Mouse (Mus musculus): ENCODE results near the gene Tex22. TPM values are rescaled to one million over a fixed set of nuclear protein-coding genes. Genes with fewer than 3 reads are reported as not detected.
A peak's percentile ranks its signal among the peaks of the same experiment; 100 is the strongest.

Gene Tex22
- polyA plus RNA-seq, 1 experiment from 2014 or later, result not detected

GRCm38 (mm10) chr12:113061606-113062005 lies 12.7 kb upstream of the Tex22 start:
- H3K36me3 ChIP-seq, result peaks cover 56% of the 10 kb centered on the region
- no peak overlapping the region for H3K27ac ChIP-seq
- no peak for ATAC-seq (replicated peaks; ENCODE audit: insufficient number of reproducible peaks, insufficient read depth, low FRiP score, low read depth)
- H3K27me3 ChIP-seq, result no peaks in the 10 kb centered on the region
- WGBS, result 75% methylated on average over 9 of the region's 9 CpGs
- H3K4me2 ChIP-seq, result no peak overlapping the region
- H3K4me3 ChIP-seq, result no peak overlapping the region
- no peak overlapping the region for H3K9ac ChIP-seq
- no peaks in the 10 kb centered on the region for H3K4me1 ChIP-seq (replicated peaks)
- H3K9me3 ChIP-seq (replicated peaks), result no peaks in the 10 kb centered on the region

- no peak overlapping the region for H3K4me2 ChIP-seq
- H3K9ac ChIP-seq, result no peak overlapping the region
- peaks cover 52% of the 10 kb centered on the region for H3K36me3 ChIP-seq
- no peaks in the 10 kb centered on the region for H3K27me3 ChIP-seq
- no peak overlapping the region for H3K27ac ChIP-seq
- no peak for ATAC-seq (replicated peaks; ENCODE audit: insufficient number of reproducible peaks, insufficient read depth, low FRiP score, low read depth)
- H3K9me3 ChIP-seq (replicated peaks), result no peaks in the 10 kb centered on the region
- H3K4me3 ChIP-seq, result no peak overlapping the region
- WGBS, result 77% methylated on average over 10 of the region's 10 CpGs
- H3K4me1 ChIP-seq (replicated peaks), result no peaks in the 10 kb centered on the region
These were observed 12.1 kb upstream of the Tex22 start for GRCm38 (mm10) chr12:113062201-113062600.

GRCm38 (mm10) chr12:113063700-113064099 lies 10.6 kb upstream of the Tex22 start:
- WGBS, result 91% methylated on average over 7 of the region's 7 CpGs
- no peak overlapping the region for H3K4me3 ChIP-seq
- no peaks in the 10 kb centered on the region for H3K4me1 ChIP-seq (replicated peaks)
- no peaks in the 10 kb centered on the region for H3K9me3 ChIP-seq (replicated peaks)
- no peaks in the 10 kb centered on the region for H3K27me3 ChIP-seq
- no peak overlapping the region for H3K9ac ChIP-seq
- peaks cover 38% of the 10 kb centered on the region for H3K36me3 ChIP-seq
- H3K27ac ChIP-seq, result no peak overlapping the region
- no peak overlapping the region for H3K4me2 ChIP-seq
- ATAC-seq (replicated peaks; ENCODE audit: insufficient number of reproducible peaks, insufficient read depth, low FRiP score, low read depth), result no peak

- 85% methylated on average over 7 of the region's 7 CpGs for WGBS
- H3K4me1 ChIP-seq (replicated peaks), result no peaks in the 10 kb centered on the region
These were observed 6.3 kb upstream of the Tex22 start for GRCm38 (mm10) chr12:113068002-113068401.

GRCm38 (mm10) chr12:113069389-113069788 lies 4.9 kb upstream of the Tex22 start:
- H3K4me1 ChIP-seq (replicated peaks), result peaks cover 8% of the 10 kb centered on the region
- no peak overlapping the region for H3K9ac ChIP-seq
- ATAC-seq (replicated peaks; ENCODE audit: insufficient number of reproducible peaks, insufficient read depth, low FRiP score, low read depth), result no peak
- no peaks in the 10 kb centered on the region for H3K27me3 ChIP-seq
- no peak overlapping the region for H3K4me2 ChIP-seq
- H3K27ac ChIP-seq, result no peak overlapping the region
- 96% methylated on average over 6 of the region's 6 CpGs for WGBS
- H3K36me3 ChIP-seq, result peaks cover 22% of the 10 kb centered on the region
- H3K4me3 ChIP-seq, result no peak overlapping the region
- H3K9me3 ChIP-seq (replicated peaks), result no peaks in the 10 kb centered on the region

More at GRCm38 (mm10) chr12:113068002-113068401, 6.3 kb upstream of the Tex22 start:
- Histone ChIP-seq H3K4me3 (no peak overlapping the region), H3K9ac (no peak overlapping the region), H3K27me3 (no peaks in the 10 kb centered on the region), H3K36me3 (peaks cover 34% of the 10 kb centered on the region), H3K4me2 (no peak overlapping the region), H3K27ac (no peak overlapping the region), H3K9me3 (replicated peaks) (no peaks in the 10 kb centered on the region)
- ATAC-seq (replicated peaks; ENCODE audit: insufficient number of reproducible peaks, insufficient read depth, low FRiP score, low read depth), result no peak

- peaks cover 20% of the 10 kb centered on the region for H3K4me1 ChIP-seq (replicated peaks)
- H3K4me3 ChIP-seq, result no peak overlapping the region
- no peaks in the 10 kb centered on the region for H3K9me3 ChIP-seq (replicated peaks)
- 90% methylated on average over 6 of the region's 6 CpGs for WGBS
- no peaks in the 10 kb centered on the region for H3K27me3 ChIP-seq
- H3K36me3 ChIP-seq, result peaks cover 18% of the 10 kb centered on the region
- no peak overlapping the region for H3K27ac ChIP-seq
- H3K9ac ChIP-seq, result no peak overlapping the region
- ATAC-seq (replicated peaks; ENCODE audit: insufficient number of reproducible peaks, insufficient read depth, low FRiP score, low read depth), result no peak
- H3K4me2 ChIP-seq, result no peak overlapping the region
These were observed 3.0 kb upstream of the Tex22 start for GRCm38 (mm10) chr12:113071321-113071720.

GRCm38 (mm10) chr12:113071827-113072226 lies 2.5 kb upstream of the Tex22 start:
- ATAC-seq (replicated peaks; ENCODE audit: insufficient number of reproducible peaks, insufficient read depth, low FRiP score, low read depth), result no peak
- WGBS, result 74% methylated on average over 6 of the region's 6 CpGs
- Histone ChIP-seq H3K36me3 (peaks cover 18% of the 10 kb centered on the region), H3K9me3 (replicated peaks) (no peaks in the 10 kb centered on the region), H3K27ac (no peak overlapping the region), H3K9ac (no peak overlapping the region), H3K4me3 (no peak overlapping the region), H3K4me2 (no peak overlapping the region), H3K4me1 (replicated peaks) (peaks cover 20% of the 10 kb centered on the region), H3K27me3 (no peaks in the 10 kb centered on the region)

GRCm38 (mm10) chr12:113073420-113074328 lies 628 bp upstream of the Tex22 start:
- peak overlapping the region; percentile 91 for H3K27ac ChIP-seq
- 0 out of 2 replicates have a peak, but pooled peaks have one; percentile 16 for ATAC-seq (replicated peaks; ENCODE audit: insufficient number of reproducible peaks, insufficient read depth, low FRiP score, low read depth)

GRCm38 (mm10) chr12:113075063-113075454 lies 757 bp downstream of the Tex22 start:
- Histone ChIP-seq H3K9me3 (replicated peaks) (no peaks in the 10 kb centered on the region), H3K36me3 (peaks cover 14% of the 10 kb centered on the region), H3K4me2 (peak overlapping the region; percentile 79), H3K27ac (peak overlapping the region; percentile 91), H3K4me1 (replicated peaks) (peaks cover 20% of the 10 kb centered on the region), H3K27me3 (no peaks in the 10 kb centered on the region), H3K9ac (peak overlapping the region; percentile 52), H3K4me3 (peak overlapping the region; percentile 48)
- peak; percentile 60 for ATAC-seq (replicated peaks; ENCODE audit: insufficient number of reproducible peaks, insufficient read depth, low FRiP score, low read depth)
- 4% methylated on average over 10 of the region's 10 CpGs for WGBS

More at GRCm38 (mm10) chr12:113073420-113074328, 628 bp upstream of the Tex22 start:
- Histone ChIP-seq H3K4me1 (replicated peaks) (peaks cover 20% of the 10 kb centered on the region), H3K36me3 (peaks cover 18% of the 10 kb centered on the region), H3K9me3 (replicated peaks) (no peaks in the 10 kb centered on the region), H3K27me3 (no peaks in the 10 kb centered on the region), H3K9ac (peak overlapping the region; percentile 52), H3K4me3 (peak overlapping the region; percentile 48), H3K4me2 (peak overlapping the region; percentile 79)
- 9% methylated on average over 15 of the region's 15 CpGs for WGBS

GRCm38 (mm10) chr12:113075486-113075885 lies 1.2 kb downstream of the Tex22 start:
- H3K4me2 ChIP-seq, result peak overlapping the region; percentile 79
- 51% methylated on average over 6 of the region's 6 CpGs for WGBS
- H3K27ac ChIP-seq, result no peak overlapping the region
- 0 out of 2 replicates have a peak overlapping the region, but pooled peaks have one; percentile 48 for H3K4me3 ChIP-seq
- no peaks in the 10 kb centered on the region for H3K27me3 ChIP-seq
- H3K36me3 ChIP-seq, result peaks cover 14% of the 10 kb centered on the region
- 0 out of 2 replicates have a peak overlapping the region, but pooled peaks have one; percentile 52 for H3K9ac ChIP-seq
- peaks cover 20% of the 10 kb centered on the region for H3K4me1 ChIP-seq (replicated peaks)
- ATAC-seq (replicated peaks; ENCODE audit: insufficient number of reproducible peaks, insufficient read depth, low FRiP score, low read depth), result no peak
- no peaks in the 10 kb centered on the region for H3K9me3 ChIP-seq (replicated peaks)

GRCm38 (mm10) chr12:113087276-113087675 lies 13.0 kb downstream of the Tex22 start:
- no peaks in the 10 kb centered on the region for H3K36me3 ChIP-seq
- H3K27ac ChIP-seq, result no peak overlapping the region
- WGBS, result 68% methylated on average over 2 of the region's 3 CpGs
- no peak for ATAC-seq (replicated peaks; ENCODE audit: insufficient number of reproducible peaks, insufficient read depth, low FRiP score, low read depth)
- H3K4me1 ChIP-seq (replicated peaks), result no peaks in the 10 kb centered on the region
- H3K27me3 ChIP-seq, result peaks cover 2% of the 10 kb centered on the region; the same call in 1 of the 2 replicates
- H3K9me3 ChIP-seq (replicated peaks), result no peaks in the 10 kb centered on the region
- H3K4me2 ChIP-seq, result no peak overlapping the region
- no peak overlapping the region for H3K9ac ChIP-seq
- H3K4me3 ChIP-seq, result no peak overlapping the region

Measured in heart, embryonic 15.5 days (tissue).